Mouse (Mus musculus): ENCODE results near the gene Hephl1. TPM values are rescaled to one million over a fixed set of nuclear protein-coding genes. Genes with fewer than 3 reads are reported as not detected.
A peak's percentile ranks its signal among the peaks of the same experiment; 100 is the strongest.

Gene Hephl1
- polyA plus RNA-seq, 1 experiment: not detected

GRCm38 (mm10) chr9:15037237-15037636, 74.7 kb downstream of the Hephl1 start:
- no peaks in the 10 kb centered on the region for H3K27me3 ChIP-seq (replicated peaks)
- no peak for TF ChIP-seq FLI1 (IDR thresholded peaks at IDR 0.05; ENCODE audit: low read length)
- no peak for TF ChIP-seq GATA1 (IDR thresholded peaks at IDR 0.05; ENCODE audit: borderline replicate concordance, low read length)
- peaks cover 57% of the 10 kb centered on the region for H3K36me3 ChIP-seq (replicated peaks; ENCODE audit: low read length)
- peak overlapping the region; percentile 87 for H3K4me3 ChIP-seq (replicated peaks)
- H3K4me1 ChIP-seq: peaks cover 80% of the 10 kb centered on the region
- H3K9me3 ChIP-seq: peaks cover 35% of the 10 kb centered on the region

- Histone ChIP-seq H3K4me3 (replicated peaks) (peak overlapping the region; percentile 87), H3K9me3 (peaks cover 31% of the 10 kb centered on the region), H3K27me3 (replicated peaks) (no peaks in the 10 kb centered on the region), H3K4me1 (peaks cover 78% of the 10 kb centered on the region), H3K36me3 (replicated peaks; ENCODE audit: low read length) (peaks cover 56% of the 10 kb centered on the region)
- no peak for TF ChIP-seq GATA1 (IDR thresholded peaks at IDR 0.05; ENCODE audit: borderline replicate concordance, low read length)
- TF ChIP-seq FLI1 (IDR thresholded peaks at IDR 0.05; ENCODE audit: low read length): no peak
Measured at GRCm38 (mm10) chr9:15036807-15037206, 75.1 kb downstream of the Hephl1 start.

- no peak for TF ChIP-seq GATA1 (IDR thresholded peaks at IDR 0.05; ENCODE audit: borderline replicate concordance, low read length)
- TF ChIP-seq FLI1 (IDR thresholded peaks at IDR 0.05; ENCODE audit: low read length): no peak
- H3K4me1 ChIP-seq: peaks cover 78% of the 10 kb centered on the region
Measured at GRCm38 (mm10) chr9:15036405-15036804, 75.5 kb downstream of the Hephl1 start.

GRCm38 (mm10) chr9:15035979-15036378, 75.9 kb downstream of the Hephl1 start:
- TF ChIP-seq FLI1 (IDR thresholded peaks at IDR 0.05; ENCODE audit: low read length) (no peak), GATA1 (IDR thresholded peaks at IDR 0.05; ENCODE audit: borderline replicate concordance, low read length) (no peak)
- Histone ChIP-seq H3K4me1 (peaks cover 75% of the 10 kb centered on the region), H3K4me3 (replicated peaks) (peak overlapping the region; percentile 78), H3K27me3 (replicated peaks) (no peaks in the 10 kb centered on the region), H3K36me3 (replicated peaks; ENCODE audit: low read length) (peaks cover 55% of the 10 kb centered on the region), H3K9me3 (peaks cover 23% of the 10 kb centered on the region)

More at GRCm38 (mm10) chr9:15036405-15036804, 75.5 kb downstream of the Hephl1 start:
- Histone ChIP-seq H3K4me3 (replicated peaks) (peak overlapping the region; percentile 78), H3K9me3 (peaks cover 27% of the 10 kb centered on the region), H3K27me3 (replicated peaks) (no peaks in the 10 kb centered on the region), H3K36me3 (replicated peaks; ENCODE audit: low read length) (peaks cover 56% of the 10 kb centered on the region)

GRCm38 (mm10) chr9:15034546-15035273, 77.2 kb downstream of the Hephl1 start:
- no peaks in the 10 kb centered on the region for H3K27me3 ChIP-seq (replicated peaks)

GRCm38 (mm10) chr9:15033568-15034160, 78.2 kb downstream of the Hephl1 start:
- no peak overlapping the region for H3K4me3 ChIP-seq (replicated peaks)
- H3K4me1 ChIP-seq: peaks cover 84% of the 10 kb centered on the region
- H3K36me3 ChIP-seq (replicated peaks; ENCODE audit: low read length): peaks cover 55% of the 10 kb centered on the region
- no peaks in the 10 kb centered on the region for H3K27me3 ChIP-seq (replicated peaks)
- TF ChIP-seq GATA1 (IDR thresholded peaks at IDR 0.05; ENCODE audit: borderline replicate concordance, low read length) (no peak), FLI1 (IDR thresholded peaks at IDR 0.05; ENCODE audit: low read length) (no peak)
- peaks cover 5% of the 10 kb centered on the region for H3K9me3 ChIP-seq

More at GRCm38 (mm10) chr9:15034546-15035273, 77.2 kb downstream of the Hephl1 start:
- no peak for TF ChIP-seq GATA1 (IDR thresholded peaks at IDR 0.05; ENCODE audit: borderline replicate concordance, low read length)
- TF ChIP-seq FLI1 (IDR thresholded peaks at IDR 0.05; ENCODE audit: low read length): no peak
- Histone ChIP-seq H3K9me3 (peaks cover 10% of the 10 kb centered on the region), H3K36me3 (replicated peaks; ENCODE audit: low read length) (peaks cover 52% of the 10 kb centered on the region), H3K4me3 (replicated peaks) (peak overlapping the region; percentile 71), H3K4me1 (peaks cover 74% of the 10 kb centered on the region)

- TF ChIP-seq GATA1 (IDR thresholded peaks at IDR 0.05; ENCODE audit: borderline replicate concordance, low read length): no peak
- TF ChIP-seq FLI1 (IDR thresholded peaks at IDR 0.05; ENCODE audit: low read length): no peak
- Histone ChIP-seq H3K4me3 (replicated peaks) (no peak overlapping the region), H3K36me3 (replicated peaks; ENCODE audit: low read length) (peaks cover 59% of the 10 kb centered on the region), H3K4me1 (peaks cover 88% of the 10 kb centered on the region), H3K9me3 (peaks cover under 1% of the 10 kb centered on the region; the same call in 1 of the 2 replicates), H3K27me3 (replicated peaks) (no peaks in the 10 kb centered on the region)
Measured at GRCm38 (mm10) chr9:15032797-15033196, 79.1 kb downstream of the Hephl1 start.

- Histone ChIP-seq H3K9me3 (peaks cover 6% of the 10 kb centered on the region), H3K4me1 (peaks cover 89% of the 10 kb centered on the region), H3K36me3 (replicated peaks; ENCODE audit: low read length) (peaks cover 79% of the 10 kb centered on the region), H3K4me3 (replicated peaks) (no peak overlapping the region), H3K27me3 (replicated peaks) (no peaks in the 10 kb centered on the region)
- TF ChIP-seq FLI1 (IDR thresholded peaks at IDR 0.05; ENCODE audit: low read length) (no peak), GATA1 (IDR thresholded peaks at IDR 0.05; ENCODE audit: borderline replicate concordance, low read length) (no peak)
Measured at GRCm38 (mm10) chr9:15030771-15031170, 81.1 kb downstream of the Hephl1 start.

GRCm38 (mm10) chr9:15029025-15029727, 82.7 kb downstream of the Hephl1 start:
- peaks cover 6% of the 10 kb centered on the region for H3K9me3 ChIP-seq

More at GRCm38 (mm10) chr9:15029025-15029727, 82.7 kb downstream of the Hephl1 start:
- TF ChIP-seq FLI1 (IDR thresholded peaks at IDR 0.05; ENCODE audit: low read length) (no peak), GATA1 (IDR thresholded peaks at IDR 0.05; ENCODE audit: borderline replicate concordance, low read length) (no peak)
- Histone ChIP-seq H3K4me1 (peaks cover 80% of the 10 kb centered on the region), H3K27me3 (replicated peaks) (no peaks in the 10 kb centered on the region), H3K4me3 (replicated peaks) (no peak overlapping the region), H3K36me3 (replicated peaks; ENCODE audit: low read length) (peaks cover 74% of the 10 kb centered on the region)
